8 mouse cellular contexts compared by ENCODE assay signal in genomic region chr1:169531702-169532535, GRCm38 (mm10). TPM values are rescaled to one million over a fixed set of nuclear protein-coding genes. Genes with fewer than 3 reads are reported as not detected.
DNase-seq lines count a peak whose midpoint lies in the region; ATAC-seq lines count a peak whose summit lies in the region.

No protein-coding gene starts in this region.

- peak overlapping the region; percentile 62 for H3K9ac ChIP-seq in forebrain, embryonic 13.5 days

- H3K36me3 ChIP-seq in forebrain, embryonic 13.5 days (ENCODE audit: poor library complexity, severe bottlenecking): peaks cover 15% of the 10 kb centered on the region

- H3K9me3 ChIP-seq in forebrain, embryonic 13.5 days (replicated peaks): no peaks in the 10 kb centered on the region

- peak; percentile 37 for DNase-seq in R1 (ENCODE audit: low read depth, low spot score)
- DNase-seq in cerebellum, adult 11 months: peak; percentile 59
- peak; percentile 73 for DNase-seq in heart, postnatal 4 days
- peak; percentile 66 to 92 for DNase-seq in layer of hippocampus, adult 18-20 months (ENCODE audit: low spot score in 2 of 2)
- DNase-seq in lung, adult 18-20 months: peak; percentile 64 to 70
- peak; percentile 89 for DNase-seq in retina, embryonic 14.5 days (ENCODE audit: low spot score)
- no peak for DNase-seq in yolk sac, embryonic 10.5 days (ENCODE audit: low spot score)

- no peaks in the 10 kb centered on the region for H3K27me3 ChIP-seq in forebrain, embryonic 13.5 days

- 10% methylated on average over 11 of the region's 11 CpGs for WGBS in forebrain, embryonic 13.5 days

- peak overlapping the region; percentile 73 for H3K27ac ChIP-seq in forebrain, embryonic 13.5 days

- peak overlapping the region; percentile 59 for H3K4me3 ChIP-seq in forebrain, embryonic 13.5 days

- H3K4me2 ChIP-seq in forebrain, embryonic 13.5 days: peak overlapping the region; percentile 69

- peak; percentile 37 for ATAC-seq in forebrain, embryonic 13.5 days

- H3K4me1 ChIP-seq in forebrain, embryonic 13.5 days: peaks cover 16% of the 10 kb centered on the region

RNA-seq across cellular contexts. Expression of gene Nuf2, which starts 0.7 kb away (rescaled TPM):
- 64.6 and 66.7 TPM in 2 replicates for polyA plus RNA-seq in forebrain, embryonic 13.5 days (2015; fragmentation: Nextera tagmentation; extraction: Ambion mirVana)
- 10 to 100 TPM; 35.8 to 41.8 TPM for total RNA-seq in heart, postnatal 4 days (2021)
- total RNA-seq in layer of hippocampus, adult 18-20 months (2021): 1 to 10 TPM; 3.9 to 4.3 TPM

Comparison
In these comparisons a context has a peak if more than half of its experiments do, and no peak if none do; other contexts are left out.
1. RNA of gene Nuf2, which starts 0.7 kb away (total RNA-seq): 35.8 to 41.8 TPM in heart, postnatal 4 days; 3.9 to 4.3 TPM in layer of hippocampus, adult 18-20 months; every median in the first group is over 4 times any median in the second.